Comparison of ENCODE assay signal across 9 mouse cellular contexts in the genomic region with DNA sequence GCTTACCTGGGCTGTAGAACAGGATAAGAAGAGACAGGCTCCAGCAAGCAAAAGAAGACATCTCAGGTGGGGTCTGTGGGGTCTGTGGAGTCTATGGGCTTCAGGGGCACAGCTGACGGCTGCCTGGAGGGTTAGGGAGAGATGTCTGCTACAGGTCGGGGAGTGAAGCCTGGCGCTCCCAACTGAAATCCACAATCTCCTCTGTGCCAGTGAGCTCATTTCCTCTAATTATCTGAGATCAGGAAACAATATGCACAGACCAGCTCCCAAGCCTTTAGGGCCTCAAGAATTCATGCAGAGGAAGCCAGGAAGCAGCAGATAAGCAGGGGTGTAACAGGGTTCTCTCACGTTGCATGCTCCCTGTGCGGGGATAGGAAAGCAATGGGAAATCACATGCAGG. TPM values are rescaled to one million over a fixed set of nuclear protein-coding genes. Genes with fewer than 3 reads are reported as not detected.
DNase-seq lines count a peak whose midpoint lies in the region; ATAC-seq lines count a peak whose summit lies in the region.
"Had no signal": no experiment of that assay in that cellular context is flagged by ENCODE, and none has a peak within 500 bp of the region (broad histone marks: within the 10 kb centered on the region; RNA-seq: fewer than 3 reads in every experiment).

No protein-coding gene starts in this region.

- H3K4me1 ChIP-seq in heart, embryonic 14.5 days (ENCODE audit: control insufficient read depth in 2 of 2, insufficient read depth in 2 of 2, low read length in 2 of 2), result peaks cover 8 to 10% of the 10 kb centered on the region in 2 experiments; a peak in 3 of 4 replicates
- H3K4me1 ChIP-seq in limb, embryonic 10.5 days, result 0 out of 2 replicates have a peak, but pooled peaks cover 5% of the 10 kb centered on the region

- peaks cover 9% of the 10 kb centered on the region for H3K36me3 ChIP-seq in heart, embryonic 14.5 days (ENCODE audit: control insufficient read depth, insufficient read depth, low read length)
- no peaks in the 10 kb centered on the region for H3K36me3 ChIP-seq in limb, embryonic 10.5 days

- H3K27ac ChIP-seq in heart, embryonic 14.5 days (replicated peaks in 1 of 2; ENCODE audit: control insufficient read depth in 1 of 2, insufficient read depth in 1 of 2, low read depth in 2 of 2, low read length in 2 of 2), result peak overlapping the region; percentile 81 to 85
- peak overlapping the region; percentile 20; the same call in 1 of the 2 replicates for H3K27ac ChIP-seq in limb, embryonic 10.5 days

- WGBS in heart, embryonic 14.5 days, result 48% methylated on average over 5 of the region's 5 CpGs
- WGBS in limb, embryonic 10.5 days, result 76% methylated on average over 5 of the region's 5 CpGs

- peak; percentile 29 to 58 for DNase-seq in adrenal gland, adult (ENCODE audit: inconsistent age in 2 of 2, low spot score in 1 of 2)
- DNase-seq in adrenal gland, postnatal 14 days, result no peak
- DNase-seq in limb, embryonic 10.5 days (ENCODE audit: low spot score), result no peak
- peak; percentile 81 for DNase-seq in lung, postnatal 36 days
- DNase-seq in layer of hippocampus, adult 9-11 months, result no peak
- DNase-seq in right cerebral cortex, adult 2 months (ENCODE audit: low spot score in 2 of 2), result no peak
- no peak for DNase-seq in left cerebral cortex, adult 9 months (ENCODE audit: low spot score in 2 of 2)

- peak overlapping the region; percentile 33 to 44 for H3K4me3 ChIP-seq in heart, embryonic 14.5 days (ENCODE audit: control insufficient read depth in 1 of 2, insufficient read depth in 1 of 2, low read depth in 1 of 2, low read length in 2 of 2)
- peak overlapping the region; percentile 14; the same call in 1 of the 2 replicates for H3K4me3 ChIP-seq in limb, embryonic 10.5 days

- H3K9me3 ChIP-seq in heart, embryonic 14.5 days (ENCODE audit: control insufficient read depth, low read length), result no peaks in the 10 kb centered on the region
- H3K9me3 ChIP-seq in limb, embryonic 10.5 days (replicated peaks), result no peaks in the 10 kb centered on the region

- H3K27me3 ChIP-seq in heart, embryonic 14.5 days (ENCODE audit: control insufficient read depth, insufficient read depth, low read length), result no peaks in the 10 kb centered on the region
- no peaks in the 10 kb centered on the region for H3K27me3 ChIP-seq in limb, embryonic 10.5 days (ENCODE audit: low read depth, poor library complexity, severe bottlenecking)

- peak; percentile 75 for ATAC-seq in heart, embryonic 14.5 days (ENCODE audit: insufficient number of reproducible peaks, insufficient read depth, low FRiP score, low read depth)

- peak overlapping the region; percentile 71 for H3K9ac ChIP-seq in heart, embryonic 14.5 days (ENCODE audit: low read length)

- H3K4me2 ChIP-seq in heart, embryonic 14.5 days (ENCODE audit: low read length), result peak overlapping the region; percentile 55

RNA-seq across cellular contexts. Expression of a gene that starts 5.5 kb away (rescaled TPM):
- total RNA-seq in adrenal gland, postnatal 14 days (2021), result 24.6 and 27.6 TPM in 2 replicates
- polyA plus RNA-seq in heart, embryonic 14.5 days (2014; fragmentation: Nextera tagmentation; extraction: Ambion mirVana), result 105 and 108 TPM in 2 replicates
- polyA plus RNA-seq in limb, embryonic 10.5 days (2016; fragmentation: Nextera tagmentation; extraction: Ambion mirVana), result 21.8 and 24.7 TPM in 2 replicates

RNA-seq across cellular contexts. Expression of a gene that starts 17.2 kb away (rescaled TPM):
- not detected in 2 replicates for total RNA-seq in adrenal gland, postnatal 14 days (2021)
- polyA plus RNA-seq in heart, embryonic 14.5 days (2014; fragmentation: Nextera tagmentation; extraction: Ambion mirVana), result 0.35 TPM in 1 of 2 replicates, not detected in the other
- polyA plus RNA-seq in limb, embryonic 10.5 days (2016; fragmentation: Nextera tagmentation; extraction: Ambion mirVana), result not detected in 2 replicates
- total RNA-seq: left cerebral cortex, adult 8-10 months had no signal

RNA-seq across cellular contexts. Expression of a gene that starts 29.3 kb away (rescaled TPM):
- 0.44 and 0.49 TPM in 2 replicates for total RNA-seq in adrenal gland, postnatal 14 days (2021)
- 0.07 and 0.42 TPM in 2 replicates for polyA plus RNA-seq in heart, embryonic 14.5 days (2014; fragmentation: Nextera tagmentation; extraction: Ambion mirVana)
- 0.03 TPM in 1 of 2 replicates, not detected in the other for polyA plus RNA-seq in limb, embryonic 10.5 days (2016; fragmentation: Nextera tagmentation; extraction: Ambion mirVana)

Comparison
In these comparisons a context has a peak if more than half of its experiments do, and no peak if none do; other contexts are left out.
1. DNase-seq: peak in adrenal gland, adult (2 of 2) and lung, postnatal 36 days (single experiment); none in adrenal gland, postnatal 14 days (single experiment), limb, embryonic 10.5 days (single experiment), layer of hippocampus, adult 9-11 months (single experiment), right cerebral cortex, adult 2 months (0 of 2) and left cerebral cortex, adult 9 months (0 of 2).